Mouse (Mus musculus): Measurements from ENCODE around the gene Abhd16a.

DNA sequence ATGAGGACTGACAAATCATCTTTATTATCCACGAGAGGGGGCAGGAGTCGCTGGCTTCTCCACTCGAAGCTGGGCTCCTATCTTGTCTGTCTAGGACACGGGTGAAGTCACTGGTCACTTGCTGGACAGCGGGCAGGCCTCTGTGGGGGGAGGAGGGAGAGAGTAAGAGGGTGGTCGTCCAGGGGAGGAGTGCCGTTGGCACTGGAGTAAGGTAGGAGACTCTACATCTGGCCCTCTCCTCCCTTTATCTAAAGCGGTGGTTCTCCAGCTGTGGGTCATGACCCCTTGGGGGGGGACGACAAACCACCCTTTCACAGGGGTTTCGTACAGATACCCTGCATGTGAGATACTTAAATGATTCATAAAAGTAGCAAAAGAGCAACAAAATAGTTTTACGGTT is 39.9 kb downstream of the Abhd16a start:
- no peak for TF ChIP-seq CTCF (IDR thresholded peaks at IDR 0.05; ENCODE audit: low read depth, low read length)
- TF ChIP-seq POLR2A (IDR thresholded peaks at IDR 0.05; ENCODE audit: borderline replicate concordance, low read depth, low read length), result no peak
